Mouse (Mus musculus): ENCODE measurements around the gene Stim1. TPM values are rescaled to one million over a fixed set of nuclear protein-coding genes. Genes with fewer than 3 reads are reported as not detected.

Gene Stim1
- polyA plus RNA-seq, 1 experiment from 2014 or later = 17.9 TPM

DNA sequence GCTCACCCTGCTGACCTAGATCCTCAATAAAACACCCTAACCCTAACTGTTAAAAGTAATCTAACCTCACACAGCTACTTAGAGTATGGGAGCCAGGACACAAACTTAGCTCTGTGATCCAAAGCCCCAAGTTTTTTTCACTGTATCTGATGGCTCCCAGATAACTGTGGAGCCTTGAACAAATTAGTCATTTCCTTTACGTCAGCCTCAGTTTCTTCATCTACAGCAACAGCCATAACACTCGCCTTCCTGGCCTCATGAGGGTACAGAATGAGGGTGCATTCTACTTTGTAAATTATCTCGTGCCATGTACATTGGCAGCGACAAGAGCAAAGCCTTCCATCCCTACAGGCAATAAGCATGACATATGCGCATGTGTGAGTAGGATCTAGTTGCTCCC is 25.2 kb upstream of the Stim1 start:
- Histone ChIP-seq H3K4me3 (ENCODE audit: low read depth, low read length) (no peak overlapping the region), H3K9me3 (ENCODE audit: low read length) (no peaks in the 10 kb centered on the region), H3K4me2 (ENCODE audit: low read depth, low read length) (peak overlapping the region; percentile 80), H3K27me3 (ENCODE audit: insufficient read depth, low read length) (no peaks in the 10 kb centered on the region), H3K27ac (ENCODE audit: low read depth) (peak overlapping the region; percentile 39; the same call in 1 of the 2 replicates), H3K36me3 (replicated peaks; ENCODE audit: insufficient read depth, low read length) (peaks cover 56% of the 10 kb centered on the region), H3K4me1 (ENCODE audit: insufficient read depth) (peaks cover 47% of the 10 kb centered on the region), H3K9ac (replicated peaks) (no peak overlapping the region)
- whole genome bisulfite sequencing (ENCODE audit: insufficient replicate concordance) = 53% methylated on average over 5 of the region's 5 CpGs
- TF ChIP-seq CTCF (IDR thresholded peaks at IDR 0.05; ENCODE audit: low read depth) (no peak), EP300 (IDR thresholded peaks at IDR 0.05; ENCODE audit: low read depth) (no peak)
- DNase-seq (no peak), ATAC-seq (no peak)

- Histone ChIP-seq H3K27me3 (ENCODE audit: insufficient read depth, low read length) (no peaks in the 10 kb centered on the region), H3K4me1 (ENCODE audit: insufficient read depth) (peaks cover 53% of the 10 kb centered on the region), H3K27ac (ENCODE audit: low read depth) (peak overlapping the region; percentile 39; the same call in 1 of the 2 replicates), H3K4me3 (ENCODE audit: low read depth, low read length) (no peak overlapping the region), H3K36me3 (replicated peaks; ENCODE audit: insufficient read depth, low read length) (peaks cover 51% of the 10 kb centered on the region), H3K9me3 (ENCODE audit: low read length) (no peaks in the 10 kb centered on the region), H3K9ac (replicated peaks) (no peak overlapping the region; the same call in 1 of the 2 replicates), H3K4me2 (ENCODE audit: low read depth, low read length) (peak overlapping the region; percentile 80)
- TF ChIP-seq EP300 (IDR thresholded peaks at IDR 0.05; ENCODE audit: low read depth) (no peak), CTCF (IDR thresholded peaks at IDR 0.05; ENCODE audit: low read depth) (no peak)
- ATAC-seq (no peak), DNase-seq (no peak)
- WGBS (ENCODE audit: insufficient replicate concordance) = 53% methylated on average over 3 of the region's 3 CpGs
These were observed 24.7 kb upstream of the Stim1 start for GRCm38 (mm10) chr7:102242917-102243316.

- 0 out of 2 replicates have a peak, but pooled peaks have one; percentile 2 for TF ChIP-seq CTCF (IDR thresholded peaks at IDR 0.05; ENCODE audit: low read depth)
- peak; percentile 19; the same call in 1 of the 2 replicates for TF ChIP-seq EP300 (IDR thresholded peaks at IDR 0.05; ENCODE audit: low read depth)
- H3K27ac ChIP-seq (ENCODE audit: low read depth) = peak overlapping the region; percentile 100
- 53% methylated on average over 2 of the region's 2 CpGs for WGBS (ENCODE audit: insufficient replicate concordance)
- ATAC-seq = peak; percentile 7; the same call in 1 of the 2 replicates
- H3K4me1 ChIP-seq (ENCODE audit: insufficient read depth) = peaks cover 62% of the 10 kb centered on the region
- H3K9me3 ChIP-seq (ENCODE audit: low read length) = no peaks in the 10 kb centered on the region
- DNase-seq = peak; percentile 71
- H3K4me3 ChIP-seq (ENCODE audit: low read depth, low read length) = peak overlapping the region; percentile 21; the same call in 1 of the 2 replicates
- no peak overlapping the region for H3K9ac ChIP-seq (replicated peaks)
- peak overlapping the region; percentile 80 for H3K4me2 ChIP-seq (ENCODE audit: low read depth, low read length)
- H3K36me3 ChIP-seq (replicated peaks; ENCODE audit: insufficient read depth, low read length) = peaks cover 42% of the 10 kb centered on the region
- H3K27me3 ChIP-seq (ENCODE audit: insufficient read depth, low read length) = no peaks in the 10 kb centered on the region
These were observed 23.7 kb upstream of the Stim1 start for GRCm38 (mm10) chr7:102243870-102244269.

DNA sequence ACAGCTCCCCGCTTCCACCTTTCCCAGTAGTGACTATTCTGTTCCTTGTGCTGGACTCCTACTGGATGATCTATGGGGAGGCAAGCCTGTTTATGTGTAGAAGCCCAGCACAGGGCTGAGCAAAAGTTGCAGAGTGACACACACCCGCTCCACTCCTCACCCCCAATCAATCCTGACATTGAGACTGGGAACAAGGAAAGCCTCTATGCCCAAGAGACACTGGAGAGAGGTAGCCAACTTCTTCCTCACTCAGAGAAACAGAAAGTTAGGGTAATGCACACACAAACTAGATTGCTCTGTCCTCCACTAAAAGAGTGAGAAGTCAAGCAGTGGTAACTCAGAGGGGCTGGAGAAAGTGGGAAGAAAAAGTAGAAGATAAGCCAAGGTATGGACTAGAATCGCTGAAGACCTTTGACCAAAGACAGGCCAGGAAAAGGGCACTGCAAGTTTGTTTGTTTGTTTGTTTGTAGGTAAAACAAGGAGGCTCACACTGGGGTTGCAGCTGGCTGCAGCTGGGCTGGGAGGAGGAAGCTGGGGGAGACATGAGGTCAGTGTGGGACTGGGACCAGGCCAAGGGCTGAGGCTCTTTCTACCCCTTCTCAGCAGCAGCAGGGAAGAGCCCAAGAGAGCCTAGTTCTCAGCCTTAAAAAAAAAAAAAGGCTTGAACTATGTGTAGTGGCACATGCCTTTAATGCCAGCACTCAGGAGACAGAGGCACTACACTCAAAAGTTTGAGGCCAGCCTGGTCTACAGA is 22.6 kb upstream of the Stim1 start:
- DNase-seq (no peak), ATAC-seq (peak; percentile 17; the same call in 1 of the 2 replicates)
- Histone ChIP-seq H3K4me1 (ENCODE audit: insufficient read depth) (peaks cover 64% of the 10 kb centered on the region), H3K4me2 (ENCODE audit: low read depth, low read length) (peak overlapping the region; percentile 80), H3K4me3 (ENCODE audit: low read depth, low read length) (peak overlapping the region; percentile 16; the same call in 1 of the 2 replicates), H3K36me3 (replicated peaks; ENCODE audit: insufficient read depth, low read length) (peaks cover 33% of the 10 kb centered on the region), H3K9me3 (ENCODE audit: low read length) (no peaks in the 10 kb centered on the region), H3K9ac (replicated peaks) (peak overlapping the region; percentile 49), H3K27ac (ENCODE audit: low read depth) (peak overlapping the region; percentile 100), H3K27me3 (ENCODE audit: insufficient read depth, low read length) (no peaks in the 10 kb centered on the region)
- WGBS (ENCODE audit: insufficient replicate concordance) = 51% methylated on average over 3 of the region's 3 CpGs
- TF ChIP-seq CTCF (IDR thresholded peaks at IDR 0.05; ENCODE audit: low read depth) (no peak), EP300 (IDR thresholded peaks at IDR 0.05; ENCODE audit: low read depth) (no peak)

DNA sequence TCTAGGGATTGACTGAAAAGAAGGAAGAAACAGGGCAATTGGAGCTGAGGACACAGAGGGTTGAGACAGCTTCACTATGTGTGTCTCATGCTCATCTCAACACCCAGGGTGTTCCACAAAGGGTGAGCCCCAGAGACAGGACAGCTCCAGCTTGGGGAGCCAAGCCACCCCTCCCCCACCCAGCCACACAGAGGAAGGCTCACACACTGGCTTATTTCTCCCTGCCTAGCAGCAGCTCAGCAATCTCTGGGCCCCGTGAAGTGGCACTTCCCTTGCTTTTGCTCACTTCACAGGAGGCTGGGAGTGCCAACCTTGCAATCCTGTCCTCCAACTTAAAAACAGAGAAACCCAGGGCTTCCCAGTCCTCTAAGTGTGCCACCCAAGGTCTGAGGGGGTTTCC is 21.8 kb upstream of the Stim1 start:
- H3K4me2 ChIP-seq (ENCODE audit: low read depth, low read length) = peak overlapping the region; percentile 80
- TF ChIP-seq CTCF (IDR thresholded peaks at IDR 0.05; ENCODE audit: low read depth) (no peak), EP300 (IDR thresholded peaks at IDR 0.05; ENCODE audit: low read depth) (no peak)
- ATAC-seq = no peak
- H3K36me3 ChIP-seq (replicated peaks; ENCODE audit: insufficient read depth, low read length) = peaks cover 26% of the 10 kb centered on the region
- H3K9ac ChIP-seq (replicated peaks) = peak overlapping the region; percentile 9
- no peaks in the 10 kb centered on the region for H3K27me3 ChIP-seq (ENCODE audit: insufficient read depth, low read length)
- peaks cover 64% of the 10 kb centered on the region for H3K4me1 ChIP-seq (ENCODE audit: insufficient read depth)
- 8% methylated on average over 1 of the region's 1 CpGs for WGBS (ENCODE audit: insufficient replicate concordance)
- H3K4me3 ChIP-seq (ENCODE audit: low read depth, low read length) = peak overlapping the region; percentile 92
- peak; percentile 56 for DNase-seq
- H3K27ac ChIP-seq (ENCODE audit: low read depth) = peak overlapping the region; percentile 100
- no peaks in the 10 kb centered on the region for H3K9me3 ChIP-seq (ENCODE audit: low read length)

DNA sequence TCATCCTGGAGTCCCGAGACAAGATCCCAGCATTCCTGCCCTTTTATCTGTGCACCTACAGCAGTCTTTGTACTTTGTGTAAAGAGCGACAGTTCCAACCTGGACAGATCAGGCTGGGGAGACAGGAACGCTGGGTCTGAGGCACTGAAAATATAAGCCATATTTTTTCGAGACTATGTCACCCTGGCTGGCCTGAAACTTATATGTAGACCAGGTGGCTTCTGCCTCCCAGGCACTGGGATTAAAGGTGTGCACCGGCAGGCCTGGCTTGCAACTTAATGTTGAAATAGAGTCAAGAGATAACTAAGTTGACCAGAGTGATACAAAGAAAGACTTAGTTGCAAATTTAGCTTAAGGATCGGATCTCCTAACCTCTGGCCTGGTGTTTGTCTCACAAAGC is 21.3 kb upstream of the Stim1 start:
- DNase-seq = no peak
- H3K36me3 ChIP-seq (replicated peaks; ENCODE audit: insufficient read depth, low read length) = peaks cover 21% of the 10 kb centered on the region
- peak overlapping the region; percentile 80 for H3K4me2 ChIP-seq (ENCODE audit: low read depth, low read length)
- H3K27ac ChIP-seq (ENCODE audit: low read depth) = peak overlapping the region; percentile 100
- H3K4me1 ChIP-seq (ENCODE audit: insufficient read depth) = peaks cover 66% of the 10 kb centered on the region
- no peaks in the 10 kb centered on the region for H3K9me3 ChIP-seq (ENCODE audit: low read length)
- 31% methylated on average over 6 of the region's 6 CpGs for WGBS (ENCODE audit: insufficient replicate concordance)
- no peaks in the 10 kb centered on the region for H3K27me3 ChIP-seq (ENCODE audit: insufficient read depth, low read length)
- H3K9ac ChIP-seq (replicated peaks) = peak overlapping the region; percentile 93; the same call in 1 of the 2 replicates
- peak overlapping the region; percentile 92 for H3K4me3 ChIP-seq (ENCODE audit: low read depth, low read length)
- ATAC-seq = no peak
- TF ChIP-seq EP300 (IDR thresholded peaks at IDR 0.05; ENCODE audit: low read depth) = no peak
- no peak for TF ChIP-seq CTCF (IDR thresholded peaks at IDR 0.05; ENCODE audit: low read depth)

All from liver, postnatal 0 days (tissue).